Mouse (Mus musculus): ENCODE results near the gene Vav2.

The Vav2 gene

GRCm38 (mm10) chr2:27410518-27411140 lies 16.2 kb downstream of the Vav2 start:
- no peak for DNase-seq (ENCODE audit: low read depth, low spot score)

- DNase-seq (ENCODE audit: low read depth, low spot score) = no peak
Observed at GRCm38 (mm10) chr2:27408194-27408593, 18.6 kb downstream of the Vav2 start.

GRCm38 (mm10) chr2:27406928-27407327 lies 19.9 kb downstream of the Vav2 start:
- no peak for DNase-seq (ENCODE audit: low read depth, low spot score)

GRCm38 (mm10) chr2:27405094-27405884 lies 21.5 kb downstream of the Vav2 start:
- DNase-seq (ENCODE audit: low read depth, low spot score) = no peak

GRCm38 (mm10) chr2:27404375-27405093 lies 22.3 kb downstream of the Vav2 start:
- DNase-seq (ENCODE audit: low read depth, low spot score) = no peak

GRCm38 (mm10) chr2:27401544-27401943 lies 25.3 kb downstream of the Vav2 start:
- DNase-seq (ENCODE audit: low read depth, low spot score) = no peak

- DNase-seq (ENCODE audit: low read depth, low spot score) = no peak
Observed at GRCm38 (mm10) chr2:27400083-27400482, 26.8 kb downstream of the Vav2 start.

GRCm38 (mm10) chr2:27396656-27397440 lies 30.0 kb downstream of the Vav2 start:
- DNase-seq (ENCODE audit: low read depth, low spot score) = no peak

GRCm38 (mm10) chr2:27394158-27394832 lies 32.5 kb downstream of the Vav2 start:
- DNase-seq (ENCODE audit: low read depth, low spot score) = no peak

GRCm38 (mm10) chr2:27392278-27392677 lies 34.6 kb downstream of the Vav2 start:
- no peak for DNase-seq (ENCODE audit: low read depth, low spot score)

GRCm38 (mm10) chr2:27390775-27391174 lies 36.1 kb downstream of the Vav2 start:
- no peak for DNase-seq (ENCODE audit: low read depth, low spot score)

GRCm38 (mm10) chr2:27390325-27390724 lies 36.5 kb downstream of the Vav2 start:
- DNase-seq (ENCODE audit: low read depth, low spot score) = no peak

- DNase-seq (ENCODE audit: low read depth, low spot score) = no peak
Observed at GRCm38 (mm10) chr2:27389272-27390162, 37.3 kb downstream of the Vav2 start.

GRCm38 (mm10) chr2:27387209-27387608 lies 39.6 kb downstream of the Vav2 start:
- peak; percentile 31 for DNase-seq (ENCODE audit: low read depth, low spot score)

- DNase-seq (ENCODE audit: low read depth, low spot score) = no peak
Observed at GRCm38 (mm10) chr2:27381698-27382097, 45.1 kb downstream of the Vav2 start.

- no peak for DNase-seq (ENCODE audit: low read depth, low spot score)
Observed at GRCm38 (mm10) chr2:27381254-27381653, 45.6 kb downstream of the Vav2 start.

GRCm38 (mm10) chr2:27377876-27378275 lies 49.0 kb downstream of the Vav2 start:
- peak; percentile 81 for DNase-seq (ENCODE audit: low read depth, low spot score)

GRCm38 (mm10) chr2:27377164-27377563 lies 49.7 kb downstream of the Vav2 start:
- DNase-seq (ENCODE audit: low read depth, low spot score) = no peak

- no peak for DNase-seq (ENCODE audit: low read depth, low spot score)
Observed at GRCm38 (mm10) chr2:27375141-27375540, 51.7 kb downstream of the Vav2 start.

- DNase-seq (ENCODE audit: low read depth, low spot score) = no peak
Observed at GRCm38 (mm10) chr2:27373349-27373748, 53.5 kb downstream of the Vav2 start.
